38 mouse cellular contexts compared by ENCODE assay signal in genomic region chr11:46360991-46361665, GRCm38 (mm10). TPM values are rescaled to one million over a fixed set of nuclear protein-coding genes. Genes with fewer than 3 reads are reported as not detected.
DNase-seq lines count a peak whose midpoint lies in the region; ATAC-seq and TF ChIP-seq lines count a peak whose summit lies in the region.
"Had no signal": no experiment of that assay in that cellular context is flagged by ENCODE, and none has a peak within 500 bp of the region (broad histone marks: within the 10 kb centered on the region; RNA-seq: fewer than 3 reads in every experiment).

No protein-coding gene starts in this region.

- 76% methylated on average over 2 of the region's 2 CpGs for WGBS in forebrain, embryonic 10.5 days
- WGBS in forebrain, embryonic 15.5 days, result 76% methylated on average over 2 of the region's 2 CpGs
- 63% methylated on average over 2 of the region's 2 CpGs for WGBS in embryonic facial prominence, embryonic 10.5 days
- WGBS in limb, embryonic 11.5 days, result 59% methylated on average over 2 of the region's 2 CpGs
- 84% methylated on average over 2 of the region's 2 CpGs for WGBS in midbrain, postnatal 0 days

- no peak overlapping the region for H3K27ac ChIP-seq in forebrain, embryonic 10.5 days
- no peak overlapping the region for H3K27ac ChIP-seq in forebrain, embryonic 15.5 days (replicated peaks)
- H3K27ac ChIP-seq in CH12.LX (ENCODE audit: insufficient read depth, low read depth), result no peak overlapping the region
- H3K27ac ChIP-seq in embryonic facial prominence, embryonic 10.5 days (replicated peaks), result peak overlapping the region; percentile 35; the same call in 1 of the 2 replicates
- no peak overlapping the region for H3K27ac ChIP-seq in limb, embryonic 11.5 days (replicated peaks; ENCODE audit: low read depth, low read length)
- no peak overlapping the region for H3K27ac ChIP-seq in layer of hippocampus, adult 2 months
- no peak overlapping the region for H3K27ac ChIP-seq in midbrain, postnatal 0 days (ENCODE audit: low read depth, low read length)
- H3K27ac ChIP-seq: embryonic facial prominence, embryonic 15.5 days; forebrain, embryonic 13.5 days; heart, embryonic 10.5 days; heart, embryonic 15.5 days; hindbrain, embryonic 15.5 days; kidney, embryonic 15.5 days; limb, embryonic 15.5 days; liver, embryonic 13.5 days; midbrain, embryonic 12.5 days; stomach, embryonic 15.5 days had no signal

- in situ Hi-C loops in CH12.LX (cut with MboI; ENCODE audit: low pct_ligation_motif_present, low pct_unique_long_range_greater_than_20kb, low sequenced_read_pairs), result no loop called here

- H3K4me2 ChIP-seq in forebrain, embryonic 15.5 days (replicated peaks), result no peak overlapping the region
- no peak overlapping the region for H3K4me2 ChIP-seq in CH12.LX (ENCODE audit: insufficient read depth, low read depth, poor library complexity, severe bottlenecking)
- H3K4me2 ChIP-seq in limb, embryonic 11.5 days (ENCODE audit: low read depth, severe bottlenecking), result no peak overlapping the region
- no peak overlapping the region for H3K4me2 ChIP-seq in midbrain, postnatal 0 days (ENCODE audit: low read depth, low read length, poor library complexity, severe bottlenecking)
- H3K4me2 ChIP-seq: embryonic facial prominence, embryonic 15.5 days; forebrain, embryonic 13.5 days; heart, embryonic 15.5 days; hindbrain, embryonic 15.5 days; kidney, embryonic 15.5 days; limb, embryonic 15.5 days; liver, embryonic 13.5 days; midbrain, embryonic 12.5 days; stomach, embryonic 15.5 days had no signal

- no peak overlapping the region for H3K4me3 ChIP-seq in forebrain, embryonic 10.5 days
- no peak overlapping the region for H3K4me3 ChIP-seq in forebrain, embryonic 15.5 days
- H3K4me3 ChIP-seq in CH12.LX (replicated peaks in 1 of 3; ENCODE audit: low read depth in 2 of 3, low read length in 2 of 3, poor library complexity in 1 of 3), result no peak overlapping the region
- no peak overlapping the region for H3K4me3 ChIP-seq in embryonic facial prominence, embryonic 10.5 days
- no peak overlapping the region for H3K4me3 ChIP-seq in limb, embryonic 11.5 days (ENCODE audit: low read depth, low read length)
- H3K4me3 ChIP-seq in layer of hippocampus, adult 2 months, result no peak overlapping the region
- no peak overlapping the region for H3K4me3 ChIP-seq in midbrain, postnatal 0 days (ENCODE audit: low read depth, low read length)
- H3K4me3 ChIP-seq: embryonic facial prominence, embryonic 15.5 days; forebrain, embryonic 13.5 days; heart, embryonic 10.5 days; heart, embryonic 15.5 days; hindbrain, embryonic 15.5 days; kidney, embryonic 15.5 days; limb, embryonic 15.5 days; liver, embryonic 13.5 days; megakaryocyte, embryonic 14.5 days; midbrain, embryonic 12.5 days; stomach, embryonic 15.5 days had no signal

- H3K27me3 ChIP-seq in forebrain, embryonic 10.5 days (ENCODE audit: poor library complexity, severe bottlenecking), result no peaks in the 10 kb centered on the region
- no peaks in the 10 kb centered on the region for H3K27me3 ChIP-seq in forebrain, embryonic 15.5 days
- no peaks in the 10 kb centered on the region for H3K27me3 ChIP-seq in CH12.LX (replicated peaks)
- H3K27me3 ChIP-seq in embryonic facial prominence, embryonic 10.5 days (replicated peaks; ENCODE audit: low read depth, poor library complexity, severe bottlenecking), result no peaks in the 10 kb centered on the region
- no peaks in the 10 kb centered on the region for H3K27me3 ChIP-seq in limb, embryonic 11.5 days (ENCODE audit: control insufficient read depth, insufficient read depth, low read length)
- H3K27me3 ChIP-seq in midbrain, postnatal 0 days (ENCODE audit: insufficient read depth, low read length), result no peaks in the 10 kb centered on the region
- H3K27me3 ChIP-seq: embryonic facial prominence, embryonic 15.5 days; forebrain, embryonic 13.5 days; heart, embryonic 15.5 days; hindbrain, embryonic 15.5 days; kidney, embryonic 15.5 days; limb, embryonic 15.5 days; liver, embryonic 13.5 days; midbrain, embryonic 12.5 days; stomach, embryonic 15.5 days had no signal

- no peaks in the 10 kb centered on the region for H3K36me3 ChIP-seq in forebrain, embryonic 10.5 days (replicated peaks)
- no peaks in the 10 kb centered on the region for H3K36me3 ChIP-seq in forebrain, embryonic 15.5 days
- no peaks in the 10 kb centered on the region for H3K36me3 ChIP-seq in CH12.LX (replicated peaks in 1 of 2; ENCODE audit: control insufficient read depth in 1 of 2, insufficient read depth in 1 of 2, low read length in 1 of 2)
- no peaks in the 10 kb centered on the region for H3K36me3 ChIP-seq in embryonic facial prominence, embryonic 10.5 days (replicated peaks)
- no peaks in the 10 kb centered on the region for H3K36me3 ChIP-seq in limb, embryonic 11.5 days (ENCODE audit: control insufficient read depth, insufficient read depth, low read length)
- no peaks in the 10 kb centered on the region for H3K36me3 ChIP-seq in midbrain, postnatal 0 days (ENCODE audit: insufficient read depth, low read length)
- H3K36me3 ChIP-seq: embryonic facial prominence, embryonic 15.5 days; heart, embryonic 10.5 days; heart, embryonic 15.5 days; hindbrain, embryonic 15.5 days; kidney, embryonic 15.5 days; limb, embryonic 15.5 days; liver, embryonic 13.5 days; midbrain, embryonic 12.5 days; stomach, embryonic 15.5 days had no signal

- no peak for TF ChIP-seq RAD21 in CH12.LX (IDR thresholded peaks at IDR 0.05; ENCODE audit: low read depth, low read length)

- peak; percentile 22 for DNase-seq in forebrain, embryonic 10.5 days (ENCODE audit: extremely low spot score, low spot score)
- no peak for DNase-seq in CH12.LX (ENCODE audit: extremely low read depth)
- DNase-seq in embryonic facial prominence, embryonic 10.5 days (ENCODE audit: low spot score), result peak; percentile 67
- DNase-seq in limb, embryonic 11.5 days (ENCODE audit: low spot score), result peak; percentile 47
- DNase-seq in cerebellum, postnatal 4 days (ENCODE audit: low spot score in 2 of 2), result no peak
- DNase-seq in layer of hippocampus, adult 2 months (ENCODE audit: low spot score in 2 of 2), result no peak
- DNase-seq in midbrain, postnatal 0 days (ENCODE audit: low spot score), result no peak
- DNase-seq: adrenal gland, postnatal 36 days; cerebellum, adult 18-20 months; cerebellum, postnatal 10 days; gastrocnemius, postnatal 10 days; kidney, adult 18-20 months; kidney, postnatal 25 days; liver, embryonic 13.5 days; lung, adult 18-20 months; lung, postnatal 4 days; right cerebral cortex, postnatal 25 days had no signal

- ATAC-seq in forebrain, embryonic 15.5 days (replicated peaks), result no peak
- ATAC-seq in limb, embryonic 11.5 days (ENCODE audit: insufficient number of reproducible peaks, low FRiP score, low TSS enrichment, low read depth), result no peak
- no peak for ATAC-seq in midbrain, postnatal 0 days (ENCODE audit: low FRiP score)
- ATAC-seq: forebrain, embryonic 13.5 days; lung, postnatal 0 days had no signal

- peaks cover 8% of the 10 kb centered on the region; the same call in 1 of the 2 replicates for H3K4me1 ChIP-seq in forebrain, embryonic 10.5 days
- no peaks in the 10 kb centered on the region for H3K4me1 ChIP-seq in forebrain, embryonic 15.5 days
- peaks cover 38 to 40% of the 10 kb centered on the region in 2 experiments for H3K4me1 ChIP-seq in CH12.LX (ENCODE audit: control insufficient read depth in 1 of 2, insufficient read depth in 2 of 2)
- H3K4me1 ChIP-seq in embryonic facial prominence, embryonic 10.5 days, result peaks cover 15% of the 10 kb centered on the region
- peaks cover 11% of the 10 kb centered on the region for H3K4me1 ChIP-seq in limb, embryonic 11.5 days (ENCODE audit: control insufficient read depth, insufficient read depth, low read length)
- no peaks in the 10 kb centered on the region for H3K4me1 ChIP-seq in midbrain, postnatal 0 days (ENCODE audit: insufficient read depth, low read length)
- H3K4me1 ChIP-seq: embryonic facial prominence, embryonic 15.5 days; heart, embryonic 10.5 days; heart, embryonic 15.5 days; hindbrain, embryonic 15.5 days; kidney, embryonic 15.5 days; liver, embryonic 13.5 days; midbrain, embryonic 12.5 days; stomach, embryonic 15.5 days had no signal

- H3K9me3 ChIP-seq in forebrain, embryonic 10.5 days, result no peaks in the 10 kb centered on the region
- H3K9me3 ChIP-seq in forebrain, embryonic 15.5 days, result no peaks in the 10 kb centered on the region
- no peaks in the 10 kb centered on the region for H3K9me3 ChIP-seq in CH12.LX (replicated peaks; ENCODE audit: low read length)
- H3K9me3 ChIP-seq in embryonic facial prominence, embryonic 10.5 days, result no peaks in the 10 kb centered on the region
- no peaks in the 10 kb centered on the region for H3K9me3 ChIP-seq in limb, embryonic 11.5 days (ENCODE audit: control insufficient read depth, low read length)
- H3K9me3 ChIP-seq in midbrain, postnatal 0 days (ENCODE audit: low read length), result no peaks in the 10 kb centered on the region
- H3K9me3 ChIP-seq: embryonic facial prominence, embryonic 15.5 days; forebrain, embryonic 13.5 days; heart, embryonic 10.5 days; heart, embryonic 15.5 days; hindbrain, embryonic 15.5 days; kidney, embryonic 15.5 days; limb, embryonic 15.5 days; liver, embryonic 13.5 days; megakaryocyte, embryonic 14.5 days; midbrain, embryonic 12.5 days; stomach, embryonic 15.5 days had no signal

- H3K9ac ChIP-seq in forebrain, embryonic 15.5 days (replicated peaks), result no peak overlapping the region
- H3K9ac ChIP-seq in CH12.LX (ENCODE audit: insufficient read depth, low read depth), result peak overlapping the region; percentile 6; the same call in 1 of the 2 replicates
- no peak overlapping the region for H3K9ac ChIP-seq in limb, embryonic 11.5 days (ENCODE audit: low read length)
- no peak overlapping the region for H3K9ac ChIP-seq in midbrain, postnatal 0 days (replicated peaks; ENCODE audit: low read length, poor library complexity, severe bottlenecking)
- H3K9ac ChIP-seq: embryonic facial prominence, embryonic 15.5 days; forebrain, embryonic 13.5 days; heart, embryonic 15.5 days; hindbrain, embryonic 15.5 days; kidney, embryonic 15.5 days; limb, embryonic 15.5 days; liver, embryonic 13.5 days; midbrain, embryonic 12.5 days; stomach, embryonic 15.5 days had no signal

- TF ChIP-seq POLR2A in CH12.LX (IDR thresholded peaks at IDR 0.05; ENCODE audit: low read depth, low read length), result no peak

- no peaks in the 10 kb centered on the region for H3K79me2 ChIP-seq in CH12.LX (replicated peaks; ENCODE audit: control insufficient read depth, extremely low read depth, insufficient read depth, poor library complexity, severe bottlenecking)

- TF ChIP-seq EP300 in CH12.LX (IDR thresholded peaks at IDR 0.05; ENCODE audit: low read length), result no peak

- no peak for TF ChIP-seq CTCF in CH12.LX (conservative IDR thresholded peaks at IDR 0.05 in 1 of 2, IDR thresholded peaks at IDR 0.05 in 1 of 2; ENCODE audit: low read depth in 2 of 2, low read length in 2 of 2)
- TF ChIP-seq CTCF in layer of hippocampus, adult 2 months (conservative IDR thresholded peaks at IDR 0.05), result no peak
- no peak for TF ChIP-seq CTCF in midbrain, postnatal 0 days (IDR thresholded peaks at IDR 0.05)

- dilution Hi-C loops in CH12.LX (cut with MboI; ENCODE audit: extremely low pct_ligation_motif_present, extremely low pct_unique_long_range_greater_than_20kb, low sequenced_read_pairs), result no loop called here

RNA-seq across cellular contexts. Expression of gene Itk, which starts 28.2 kb away (rescaled TPM):
- not detected in 2 replicates for polyA plus RNA-seq in forebrain, embryonic 10.5 days (2016; fragmentation: Nextera tagmentation; extraction: Ambion mirVana)
- polyA plus RNA-seq in forebrain, embryonic 15.5 days (2015; fragmentation: Nextera tagmentation; extraction: Ambion mirVana), result not detected in 2 replicates
- total RNA-seq in CH12.LX (2012; rRNA removed) (0.29 and 0.64 TPM in 2 replicates), CH12.LX (2014; rRNA removed) (0.11 and 0.14 TPM in 2 replicates)
- 0.14 and 0.17 TPM in 2 replicates for polyA plus RNA-seq in CH12.LX (2012; ENCODE audit: insufficient read length, low read depth)
- polyA plus RNA-seq in embryonic facial prominence, embryonic 10.5 days (2016; fragmentation: Nextera tagmentation; extraction: Ambion mirVana), result 0.04 and 0.05 TPM in 2 replicates
- not detected in 2 replicates for polyA plus RNA-seq in limb, embryonic 11.5 days (2014; fragmentation: Nextera tagmentation; extraction: Ambion mirVana)
- under 1 TPM; 0.27 to 0.38 TPM for total RNA-seq in layer of hippocampus, adult 2 months (2021)
- 0.05 and 0.16 TPM in 2 replicates for total RNA-seq in midbrain, postnatal 0 days (2014; rRNA removed)
- 0.05 and 0.06 TPM in 2 replicates for polyA plus RNA-seq in midbrain, postnatal 0 days (2015; fragmentation: Nextera tagmentation; extraction: Ambion mirVana)
- polyA plus RNA-seq: forebrain, embryonic 13.5 days; hindbrain, embryonic 15.5 days had no signal

RNA-seq across cellular contexts. Expression of gene Fam71b, which starts 35.2 kb away (rescaled TPM):
- polyA plus RNA-seq in forebrain, embryonic 10.5 days (2016; fragmentation: Nextera tagmentation; extraction: Ambion mirVana), result not detected in 2 replicates
- not detected in 2 replicates for polyA plus RNA-seq in forebrain, embryonic 15.5 days (2015; fragmentation: Nextera tagmentation; extraction: Ambion mirVana)
- 2.6 and 2.7 TPM in 2 replicates for total RNA-seq in CH12.LX (2012; rRNA removed)
- 0.46 TPM in 1 of 2 replicates, not detected in the other for total RNA-seq in CH12.LX (2014; rRNA removed)
- 2.4 and 2.6 TPM in 2 replicates for polyA plus RNA-seq in CH12.LX (2012; ENCODE audit: insufficient read length, low read depth)
- not detected in 2 replicates for polyA plus RNA-seq in embryonic facial prominence, embryonic 10.5 days (2016; fragmentation: Nextera tagmentation; extraction: Ambion mirVana)
- not detected in 2 replicates for polyA plus RNA-seq in limb, embryonic 11.5 days (2014; fragmentation: Nextera tagmentation; extraction: Ambion mirVana)
- total RNA-seq in layer of hippocampus, adult 2 months (2021), result not detected
- not detected in 2 replicates for total RNA-seq in midbrain, postnatal 0 days (2014; rRNA removed)
- polyA plus RNA-seq in midbrain, postnatal 0 days (2015; fragmentation: Nextera tagmentation; extraction: Ambion mirVana), result not detected in 2 replicates
- total RNA-seq: adrenal gland, adult 18-20 months; adrenal gland, postnatal 36 days; gastrocnemius, postnatal 10 days; heart, postnatal 25 days; layer of hippocampus, adult 18-20 months; left cerebral cortex, postnatal 14 days; neutrophil, adult 5-6 weeks had no signal
- polyA plus RNA-seq: brain, embryonic 14.5 days; cortical plate, adult 2 months; embryonic facial prominence, embryonic 15.5 days; forebrain, embryonic 13.5 days; frontal cortex, adult 2 months; heart, embryonic 10.5 days; heart, embryonic 15.5 days; hindbrain, embryonic 15.5 days; intestine, embryonic 14.5 days; kidney, embryonic 15.5 days; limb, embryonic 15.5 days; liver, embryonic 13.5 days; lung, postnatal 0 days; midbrain, embryonic 12.5 days; stomach, embryonic 15.5 days had no signal

RNA-seq across cellular contexts. Expression of gene Cyfip2, which starts 48.5 kb away (rescaled TPM):
- 23.1 and 25.0 TPM in 2 replicates for polyA plus RNA-seq in forebrain, embryonic 10.5 days (2016; fragmentation: Nextera tagmentation; extraction: Ambion mirVana)
- 74.8 and 80.7 TPM in 2 replicates for polyA plus RNA-seq in forebrain, embryonic 15.5 days (2015; fragmentation: Nextera tagmentation; extraction: Ambion mirVana)
- total RNA-seq in CH12.LX (2012; rRNA removed) (77.6 and 97.6 TPM in 2 replicates), CH12.LX (2014; rRNA removed) (36.1 and 40.7 TPM in 2 replicates)
- 161 and 194 TPM in 2 replicates for polyA plus RNA-seq in CH12.LX (2012; ENCODE audit: insufficient read length, low read depth)
- 17.4 and 18.3 TPM in 2 replicates for polyA plus RNA-seq in embryonic facial prominence, embryonic 10.5 days (2016; fragmentation: Nextera tagmentation; extraction: Ambion mirVana)
- polyA plus RNA-seq in limb, embryonic 11.5 days (2014; fragmentation: Nextera tagmentation; extraction: Ambion mirVana), result 16.2 and 18.0 TPM in 2 replicates
- total RNA-seq in layer of hippocampus, adult 2 months (2021), result 100 to 1,000 TPM; 530 to 540 TPM
- total RNA-seq in midbrain, postnatal 0 days (2014; rRNA removed), result 133 and 141 TPM in 2 replicates
- 79.4 and 83.7 TPM in 2 replicates for polyA plus RNA-seq in midbrain, postnatal 0 days (2015; fragmentation: Nextera tagmentation; extraction: Ambion mirVana)

Comparison
In these comparisons a context has a peak if more than half of its experiments do, and no peak if none do; other contexts are left out.
1. DNase-seq: peak in forebrain, embryonic 10.5 days (single experiment), embryonic facial prominence, embryonic 10.5 days (single experiment) and limb, embryonic 11.5 days (single experiment); none in CH12.LX (single experiment), cerebellum, postnatal 4 days (0 of 2), layer of hippocampus, adult 2 months (0 of 2) and midbrain, postnatal 0 days (single experiment).